Mouse (Mus musculus) ES-E14 (cell line): ENCODE data around the gene Slc41a3. TPM values are rescaled to one million over a fixed set of nuclear protein-coding genes. Genes with fewer than 3 reads are reported as not detected.

Experiments
- DNase-seq: peaks from one replicate; pipeline ENCODE4 v3.0.0-alpha.2; 2013; ENCODE audit warnings: low read depth, low spot score
- H3K27ac ChIP-seq: 2 replicates; pipeline ENCODE4 v1.5.1; 2012; ENCODE audit warnings: low read depth, mild to moderate bottlenecking, low read length, moderate library complexity, mixed read lengths; ENCODE audit not compliant: poor library complexity, insufficient read depth, severe bottlenecking
- H3K36me3 ChIP-seq: 2 replicates; pipeline ENCODE4 v1.6.1; 2012; ENCODE audit warnings: mild to moderate bottlenecking, low read length, moderate library complexity, mixed read lengths; ENCODE audit not compliant: control insufficient read depth, poor library complexity, insufficient read depth, severe bottlenecking
- H3K4me1 ChIP-seq, 2 experiments: fragments of 150-350 bp in 1 of 2; sonication (generic) in 1 of 2; 2 replicates each; pipeline ENCODE4 v1.6.1; 2012; ENCODE audit warnings: low read length in 2 of 2, mild to moderate bottlenecking in 1 of 2, mixed read lengths in 1 of 2; ENCODE audit not compliant: control insufficient read depth in 2 of 2, insufficient read depth in 2 of 2, poor library complexity in 1 of 2
- H3K4me3 ChIP-seq, 2 experiments: fragments of 150-350 bp in 1 of 2; sonication (generic) in 1 of 2; 2 replicates each; pipeline ENCODE4 v1.5.1; 2012; ENCODE audit warnings: low read length in 2 of 2, low read depth in 1 of 2, mild to moderate bottlenecking in 1 of 2, mixed read lengths in 1 of 2; ENCODE audit not compliant: insufficient read depth in 1 of 2, poor library complexity in 1 of 2, severe bottlenecking in 1 of 2
- H3K9ac ChIP-seq: 2 replicates; pipeline ENCODE4 v1.6.1; 2012; ENCODE audit warnings: low read depth, mild to moderate bottlenecking, low read length, mixed read lengths; ENCODE audit not compliant: poor library complexity, insufficient read depth, severe bottlenecking
- H3K9me3 ChIP-seq: fragments of 150-350 bp; sonication (generic); 2 replicates; pipeline ENCODE4 v1.6.1; 2012; ENCODE audit warnings: low read depth, mild to moderate bottlenecking, low read length; ENCODE audit not compliant: control insufficient read depth, insufficient read depth
- CHD2 ChIP-seq: IDR thresholded peaks from 2 replicates; pipeline ENCODE4 v1.6.1; 2014; ENCODE audit warnings: mild to moderate bottlenecking, low read depth, low read length, inconsistent platforms
- HCFC1 ChIP-seq: IDR thresholded peaks from 2 replicates; pipeline ENCODE4 v1.6.1; 2012; ENCODE audit warnings: low read length, inconsistent platforms, borderline replicate concordance; ENCODE audit not compliant: insufficient read depth
- MAFK ChIP-seq: IDR thresholded peaks from 2 replicates; pipeline ENCODE4 v1.6.1; 2014; ENCODE audit warnings: mild to moderate bottlenecking, low read depth, low read length, inconsistent platforms; ENCODE audit not compliant: insufficient read depth
- ZC3H11A ChIP-seq: IDR thresholded peaks from 2 replicates; pipeline ENCODE4 v1.6.1; 2012; ENCODE audit warnings: low read depth, mild to moderate bottlenecking, inconsistent platforms, low read length, borderline replicate concordance
- ZNF384 ChIP-seq: IDR thresholded peaks from 2 replicates; pipeline ENCODE4 v1.6.1; 2012; ENCODE audit warnings: low read depth, low read length, inconsistent platforms
- in situ Hi-C, 2 experiments: fragments of 600-800 bp; cut with MboI; formaldehyde crosslinking; loops; one replicate each; pipeline ENCODE4 v1.15.1; 2025; ENCODE audit warnings: low sequenced_read_pairs in 2 of 2, inconsistent platforms in 1 of 2; ENCODE audit not compliant: unreplicated experiment in 2 of 2
- total RNA-seq: library from RNA; depleted of rRNA; stranded (reverse); fragments of 300-350 nt; gene quantifications from 2 replicates; pipeline ENCODE4 v1.2.3, GENCODE M21; 2012

The Slc41a3 gene
- total RNA-seq, 1 experiment = 3.2 TPM

- Histone ChIP-seq H3K9me3 (no peaks in the 10 kb centered on the region), H3K36me3 (peaks cover 23% of the 10 kb centered on the region), H3K4me3 (no peak overlapping the region), H3K9ac (no peak overlapping the region), H3K27ac (no peak overlapping the region), H3K4me1 (peaks cover 0 to 3% of the 10 kb centered on the region in 2 experiments; a peak in 1 of 4 replicates)
- no peak for DNase-seq
- in situ Hi-C loops = no loop called here
- TF ChIP-seq MAFK (no peak), ZNF384 (no peak), CHD2 (no peak), HCFC1 (no peak), ZC3H11A (no peak)
Observed at GRCm38 (mm10) chr6:90668693-90669092, 64.2 kb downstream of the Slc41a3 start.

GRCm38 (mm10) chr6:90678759-90679158, 74.2 kb downstream of the Slc41a3 start:
- Histone ChIP-seq H3K9me3 (no peaks in the 10 kb centered on the region), H3K9ac (no peak overlapping the region), H3K4me3 (no peak overlapping the region), H3K4me1 (no peaks in the 10 kb centered on the region), H3K36me3 (peaks cover 15% of the 10 kb centered on the region; the same call in 1 of the 2 replicates), H3K27ac (no peak overlapping the region; the same call in 1 of the 2 replicates)
- DNase-seq = no peak
- TF ChIP-seq MAFK = no peak
- TF ChIP-seq HCFC1 = no peak
- no peak for TF ChIP-seq CHD2
- no peak for TF ChIP-seq ZNF384
- no peak for TF ChIP-seq ZC3H11A
- in situ Hi-C loops = no loop called here

- H3K36me3 ChIP-seq = peaks cover 15% of the 10 kb centered on the region; the same call in 1 of the 2 replicates
Observed at GRCm38 (mm10) chr6:90680401-90680800, 75.9 kb downstream of the Slc41a3 start.

GRCm38 (mm10) chr6:90683831-90684532, 79.5 kb downstream of the Slc41a3 start:
- H3K36me3 ChIP-seq = peaks cover 9% of the 10 kb centered on the region; the same call in 1 of the 2 replicates

More at GRCm38 (mm10) chr6:90680401-90680800, 75.9 kb downstream of the Slc41a3 start:
- H3K9me3 ChIP-seq = no peaks in the 10 kb centered on the region
- in situ Hi-C loops = no loop called here
- H3K9ac ChIP-seq = no peak overlapping the region
- no peak for DNase-seq
- H3K4me1 ChIP-seq = no peaks in the 10 kb centered on the region; a peak in 1 of 4 replicates
- TF ChIP-seq ZC3H11A (no peak), HCFC1 (no peak), CHD2 (no peak), MAFK (no peak), ZNF384 (no peak)
- no peak overlapping the region for H3K27ac ChIP-seq
- no peak overlapping the region for H3K4me3 ChIP-seq

GRCm38 (mm10) chr6:90686812-90687211, 82.3 kb downstream of the Slc41a3 start:
- Histone ChIP-seq H3K36me3 (peaks cover 19% of the 10 kb centered on the region), H3K9ac (no peak overlapping the region), H3K9me3 (no peaks in the 10 kb centered on the region), H3K4me3 (no peak overlapping the region), H3K27ac (no peak overlapping the region), H3K4me1 (no peaks in the 10 kb centered on the region; a peak in 1 of 4 replicates)
- no peak for DNase-seq
- TF ChIP-seq CHD2 (no peak), MAFK (no peak), ZNF384 (no peak), ZC3H11A (no peak), HCFC1 (no peak)
- in situ Hi-C loops = no loop called here

More at GRCm38 (mm10) chr6:90683831-90684532, 79.5 kb downstream of the Slc41a3 start:
- in situ Hi-C loops = no loop called here
- Histone ChIP-seq H3K4me1 (no peaks in the 10 kb centered on the region; a peak in 1 of 4 replicates), H3K9me3 (no peaks in the 10 kb centered on the region), H3K27ac (no peak overlapping the region), H3K4me3 (peak overlapping the region; percentile 21 to 28; a peak in 2 of 4 replicates), H3K9ac (peak overlapping the region; percentile 23; the same call in 1 of the 2 replicates)
- DNase-seq = peak; percentile 13
- TF ChIP-seq ZC3H11A = no peak
- TF ChIP-seq ZNF384 = 0 out of 2 replicates have a peak, but pooled peaks have one; percentile 37
